Mouse (Mus musculus) bone marrow macrophage, adult 2 months (primary cell): Measurements from ENCODE around the gene Upk2.

Experiments used
- CTCF ChIP-seq: IDR thresholded peaks from 2 replicates; pipeline ENCODE4 v1.5.1; 2012; ENCODE audit warnings: low read depth, mild to moderate bottlenecking, low read length, moderate library complexity
- POLR2A ChIP-seq: IDR thresholded peaks from 2 replicates; pipeline ENCODE4 v1.6.1; 2012; ENCODE audit warnings: mild to moderate bottlenecking, low read depth, low read length, borderline replicate concordance

DNA sequence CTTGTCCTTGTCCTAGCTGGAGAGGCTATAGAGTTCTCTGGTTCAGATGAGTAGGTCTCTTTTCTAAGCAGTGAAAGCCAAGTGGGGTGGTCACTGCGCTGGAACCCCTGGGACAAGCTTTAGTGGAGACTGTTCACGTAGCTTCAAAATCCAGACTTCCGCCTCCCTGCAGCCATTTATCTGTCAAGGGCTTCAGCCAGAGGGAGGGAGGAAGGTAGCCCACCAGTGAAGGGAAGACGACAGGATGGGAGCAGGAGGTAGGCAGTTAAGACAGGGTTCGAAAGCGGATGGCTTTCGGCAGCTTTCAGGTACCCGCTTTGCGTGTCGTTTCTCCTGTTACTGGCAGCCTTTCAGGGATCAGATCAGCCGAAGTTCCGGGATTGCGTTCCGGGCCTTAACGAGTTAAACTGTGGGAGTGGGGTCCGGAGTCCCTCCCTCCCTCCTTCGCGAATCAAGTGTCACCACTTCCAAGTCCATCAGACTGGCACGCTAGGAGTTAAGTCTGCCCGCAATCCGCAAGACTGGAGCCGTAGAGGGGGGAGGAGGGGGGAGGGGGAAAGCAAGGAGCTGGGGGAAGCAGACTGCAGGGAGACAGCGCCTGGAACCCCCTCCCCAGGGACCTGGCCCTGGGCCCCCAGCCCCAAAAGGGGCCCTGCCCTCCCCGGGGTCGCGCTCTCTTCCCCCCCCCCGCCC lies 23.6 kb upstream of the Upk2 start:
- TF ChIP-seq CTCF, result no peak
- no peak for TF ChIP-seq POLR2A
